In the genomic region with DNA sequence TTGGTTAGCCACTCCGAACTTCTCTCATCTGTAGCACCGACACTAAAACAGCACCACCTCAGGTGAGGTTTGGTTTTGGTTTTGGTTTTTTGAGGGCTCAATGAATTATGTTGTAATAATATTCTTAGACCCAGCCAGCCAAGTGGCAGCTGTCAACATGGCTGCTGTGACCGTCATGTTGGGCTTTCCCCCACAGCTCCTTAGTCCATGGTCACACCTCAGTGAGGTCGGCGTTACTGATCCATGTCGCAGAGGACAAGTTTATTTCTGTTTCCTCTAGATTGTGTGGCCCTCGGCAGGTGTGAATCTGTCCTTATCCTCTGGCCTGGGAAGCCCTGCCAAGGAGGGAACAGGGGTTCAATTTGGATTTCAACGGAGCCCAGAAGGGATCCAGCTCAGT, we compare ENCODE assay signal across 14 mouse cellular contexts. TPM values are rescaled to one million over a fixed set of nuclear protein-coding genes. Genes with fewer than 3 reads are reported as not detected.
DNase-seq lines count a peak whose midpoint lies in the region; ATAC-seq and TF ChIP-seq lines count a peak whose summit lies in the region.
"Had no signal": no experiment of that assay in that cellular context is flagged by ENCODE, and none has a peak within 500 bp of the region (broad histone marks: within the 10 kb centered on the region; RNA-seq: fewer than 3 reads in every experiment).

No protein-coding gene starts in this region.

- H3K27me3 ChIP-seq in kidney, adult 2 months (replicated peaks; ENCODE audit: control insufficient read depth, insufficient read depth, low read length) = no peaks in the 10 kb centered on the region
- no peaks in the 10 kb centered on the region for H3K27me3 ChIP-seq in erythroblast, embryonic 14.5 days (ENCODE audit: control insufficient read depth)
- no peaks in the 10 kb centered on the region for H3K27me3 ChIP-seq in liver, embryonic 14.5 days (ENCODE audit: control insufficient read depth, insufficient read depth, low read length)
- H3K27me3 ChIP-seq: Patski had no signal

- H3K9me3 ChIP-seq in erythroblast, embryonic 14.5 days (ENCODE audit: control insufficient read depth, low read length) = no peaks in the 10 kb centered on the region
- no peaks in the 10 kb centered on the region for H3K9me3 ChIP-seq in liver, embryonic 14.5 days (ENCODE audit: control insufficient read depth, low read length)
- H3K9me3 ChIP-seq: hindbrain, embryonic 12.5 days had no signal

- H3K27ac ChIP-seq in kidney, adult 2 months (ENCODE audit: insufficient read depth, low read depth, low read length) = peak overlapping the region; percentile 34; the same call in 1 of the 2 replicates
- H3K27ac ChIP-seq in bone marrow, adult 2 months (ENCODE audit: control insufficient read depth, insufficient read depth, low read depth, low read length, poor library complexity) = peak overlapping the region; percentile 81
- peak overlapping the region; percentile 96 for H3K27ac ChIP-seq in liver, embryonic 14.5 days
- H3K27ac ChIP-seq: hindbrain, embryonic 12.5 days had no signal

- no peak for TF ChIP-seq POLR2A in kidney, adult 2 months (IDR thresholded peaks at IDR 0.05; ENCODE audit: low read depth, low read length)
- no peak for TF ChIP-seq POLR2A in bone marrow, adult 2 months (IDR thresholded peaks at IDR 0.05; ENCODE audit: borderline replicate concordance, control insufficient read depth, low read depth, low read length)

- H3K36me3 ChIP-seq in kidney, adult 2 months (ENCODE audit: control insufficient read depth, insufficient read depth, low read length) = no peaks in the 10 kb centered on the region
- H3K36me3 ChIP-seq in erythroblast, embryonic 14.5 days (ENCODE audit: control insufficient read depth) = peaks cover 99% of the 10 kb centered on the region
- H3K36me3 ChIP-seq in liver, embryonic 14.5 days (replicated peaks; ENCODE audit: control insufficient read depth, insufficient read depth, low read depth) = no peaks in the 10 kb centered on the region; the same call in 1 of the 2 replicates
- H3K36me3 ChIP-seq: hindbrain, embryonic 12.5 days had no signal

- peak overlapping the region; percentile 61 for H3K9ac ChIP-seq in liver, embryonic 14.5 days (replicated peaks)
- H3K9ac ChIP-seq: hindbrain, embryonic 12.5 days had no signal

- no peak overlapping the region for H3K4me3 ChIP-seq in kidney, adult 2 months (ENCODE audit: insufficient read depth, low read depth, low read length)
- no peak overlapping the region for H3K4me3 ChIP-seq in bone marrow, adult 2 months (replicated peaks; ENCODE audit: control insufficient read depth, low read depth, low read length)
- peak overlapping the region; percentile 54 for H3K4me3 ChIP-seq in erythroblast, embryonic 14.5 days (replicated peaks)
- peak overlapping the region in 1 of 2 experiments; percentile 1; a peak in 1 of 4 replicates for H3K4me3 ChIP-seq in liver, embryonic 14.5 days (ENCODE audit: insufficient read depth in 1 of 2, low read depth in 2 of 2, low read length in 2 of 2)
- H3K4me3 ChIP-seq: hindbrain, embryonic 12.5 days had no signal

- 34% methylated on average over 8 of the region's 8 CpGs for WGBS in kidney, adult 2 months
- 40% methylated on average over 8 of the region's 8 CpGs for WGBS in bone marrow, adult 2 months
- WGBS in liver, embryonic 14.5 days (ENCODE audit: insufficient replicate concordance) = 47% methylated on average over 8 of the region's 8 CpGs

- no peak for TF ChIP-seq EP300 in liver, embryonic 14.5 days (IDR thresholded peaks at IDR 0.05; ENCODE audit: low read depth)

- TF ChIP-seq CTCF in kidney, adult 2 months (conservative IDR thresholded peaks at IDR 0.05; ENCODE audit: insufficient read depth, insufficient read length, low read depth, low read length) = no peak
- no peak for TF ChIP-seq CTCF in bone marrow, adult 2 months (IDR thresholded peaks at IDR 0.05; ENCODE audit: control insufficient read depth, insufficient read depth, low read length)
- TF ChIP-seq CTCF in liver, embryonic 14.5 days (IDR thresholded peaks at IDR 0.05; ENCODE audit: low read depth) = peak; percentile 13; the same call in 1 of the 2 replicates

- H3K4me2 ChIP-seq in liver, embryonic 14.5 days (ENCODE audit: low read depth) = peak overlapping the region; percentile 75
- H3K4me2 ChIP-seq: hindbrain, embryonic 12.5 days; midbrain, embryonic 11.5 days had no signal

- peak; percentile 19; the same call in 1 of the 2 replicates for ATAC-seq in liver, embryonic 14.5 days (ENCODE audit: insufficient read depth)
- ATAC-seq in CD4-positive, CD25-positive, alpha-beta regulatory T cell, adult 4 months = no peak
- ATAC-seq: Patski had no signal

- peaks cover 18% of the 10 kb centered on the region; the same call in 1 of the 2 replicates for H3K4me1 ChIP-seq in kidney, adult 2 months (ENCODE audit: control insufficient read depth, insufficient read depth, low read length)
- H3K4me1 ChIP-seq in bone marrow, adult 2 months (ENCODE audit: control insufficient read depth, insufficient read depth, low read length) = peaks cover 24% of the 10 kb centered on the region
- H3K4me1 ChIP-seq in erythroblast, embryonic 14.5 days (ENCODE audit: control insufficient read depth) = peaks cover 95% of the 10 kb centered on the region
- H3K4me1 ChIP-seq in liver, embryonic 14.5 days (replicated peaks; ENCODE audit: control insufficient read depth in 2 of 2, insufficient read depth in 2 of 2, low read length in 1 of 2) = peaks cover 60 to 67% of the 10 kb centered on the region in 2 experiments

- DNase-seq in kidney, adult 2 months = peak; percentile 67
- DNase-seq in kidney, adult 8-10 months = no peak
- DNase-seq in liver, embryonic 14.5 days (ENCODE audit: low read depth in 3 of 3, low spot score in 3 of 3) = peak in 1 of 3 experiments; percentile 37
- no peak for DNase-seq in frontal cortex, postnatal 25 days (ENCODE audit: low spot score in 2 of 2)
- DNase-seq in yolk sac, embryonic 10.5 days (ENCODE audit: low spot score) = no peak
- DNase-seq: adrenal gland, adult 2 months; cerebellum, postnatal 36 days; lung, adult 2 months had no signal

RNA-seq across cellular contexts. Expression of gene Mgll, which starts 33.9 kb away (rescaled TPM):
- polyA plus RNA-seq in kidney, adult 2 months (2012; rRNA removed) = 152 and 159 TPM in 2 replicates
- 55.1 and 57.9 TPM in 2 replicates for polyA plus RNA-seq in bone marrow, adult 2 months (2011; ENCODE audit: insufficient read depth, insufficient read length, low replicate concordance, missing spikeins)
- polyA plus RNA-seq in erythroblast, embryonic 14.5 days (2012) = 28.7 and 42.4 TPM in 2 replicates
- 14.8 and 17.0 TPM in 2 replicates for polyA plus RNA-seq in liver, embryonic 14.5 days (2012; rRNA removed)
- 65.5 and 68.0 TPM in 2 replicates for polyA plus RNA-seq in liver, embryonic 14.5 days (2014; fragmentation: Nextera tagmentation; extraction: Ambion mirVana)
- under 1 TPM in 1 of 2 experiments, not detected in 1; 0.27 TPM for polyA plus RNA-seq in CD4-positive, CD25-positive, alpha-beta regulatory T cell, adult 4 months (2017; shearing (Covaris generic))

Comparison
In these comparisons a context has a peak if more than half of its experiments do, and no peak if none do; other contexts are left out.
1. H3K27ac ChIP-seq: peak in every context shown above with its lines; median percentile 96 in liver, embryonic 14.5 days; 81 in bone marrow, adult 2 months; 34 in kidney, adult 2 months.
2. RNA of gene Mgll, which starts 33.9 kb away (polyA plus RNA-seq): 152 to 159 TPM in kidney, adult 2 months, 14.8 to 68.0 TPM in liver, embryonic 14.5 days, 55.1 to 57.9 TPM in bone marrow, adult 2 months and 28.7 to 42.4 TPM in erythroblast, embryonic 14.5 days; 0.27 TPM in CD4-positive, CD25-positive, alpha-beta regulatory T cell, adult 4 months; every median in the first group is over 10 times any median in the second.